Mouse (Mus musculus) erythroblast, embryonic 14.5 days (primary cell): ENCODE measurements around the gene Zzef1.

ENCODE experiments used
- GATA1 ChIP-seq: IDR thresholded peaks from 2 replicates; pipeline ENCODE4 v1.6.1; 2012; ENCODE audit warnings: low read length, inconsistent platforms, mixed read lengths
- TAL1 ChIP-seq: IDR thresholded peaks from 3 replicates; pipeline ENCODE4 v1.6.1; 2012; ENCODE audit warnings: low read length, inconsistent platforms, mixed read lengths

GRCm38 (mm10) chr11:72861236-72861635 lies 65.2 kb downstream of the Zzef1 start:
- TF ChIP-seq GATA1 (no peak), TAL1 (no peak)
